Mouse (Mus musculus) heart, postnatal 25 days (tissue): Measurements from ENCODE around the gene Samt2. TPM values are rescaled to one million over a fixed set of nuclear protein-coding genes. Genes with fewer than 3 reads are reported as not detected.
"Not testable (repeated sequence)": the region's sequence is repeated elsewhere in the genome, so short reads cannot be mapped to it uniquely, and the experiment has no call there.

Experiments used
- DNase-seq: peaks from one replicate; pipeline ENCODE4 v3.0.0; 2022; ENCODE audit warnings: low spot score
- intact Hi-C: fragments of 180-260 bp; cut with DNase I; formaldehyde crosslinking; loops from one replicate; pipeline ENCODE4 v1.15.1; 2025
- total RNA-seq, 2 experiments: library from RNA; stranded (reverse); gene quantifications; 2 replicates each; pipeline ENCODE4 v1.2.3; 2021

Gene Samt2
- total RNA-seq: not detected

DNA sequence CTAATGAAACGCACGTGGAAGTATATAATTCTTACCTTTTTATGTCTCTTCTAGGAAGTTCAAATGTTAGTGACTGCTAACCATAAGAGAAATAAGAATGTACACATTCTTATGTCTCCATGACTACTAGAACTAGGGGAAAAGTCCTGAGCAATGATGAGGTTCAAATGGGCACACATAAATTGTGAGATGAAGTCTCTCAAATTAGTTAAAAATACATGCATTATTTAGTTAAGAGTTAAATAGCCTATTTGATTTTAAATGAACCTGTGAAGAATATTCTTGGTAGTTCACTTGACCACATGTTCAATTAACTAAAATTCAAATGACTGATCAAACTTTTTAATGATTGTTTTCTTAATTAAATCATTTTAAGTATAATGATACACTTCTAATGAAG is at the start of gene Samt2:
Gene Samt2, minus strand, starts transcription at position 101 of the 400 bp plus-strand sequence.
- DNase-seq, intact Hi-C loops: not testable (repeated sequence)

Other genes with a start within 250 kb of the Samt2 start
- not detected for gene 4930524N10Rik, start 236.0 kb downstream of the Samt2 start, total RNA-seq
- not detected for gene Samt4, start 97.4 kb downstream of the Samt2 start, total RNA-seq